Mouse (Mus musculus) testis, adult 2 months (tissue): ENCODE data around the gene Cfap43. TPM values are rescaled to one million over a fixed set of nuclear protein-coding genes. Genes with fewer than 3 reads are reported as not detected.

Experiments used
- H3K27ac ChIP-seq: fragments of 200-500 bp; 2 replicates; pipeline ENCODE4 v1.5.1; 2012; ENCODE audit warnings: low read depth, low read length; ENCODE audit not compliant: control insufficient read depth, insufficient read depth
- H3K27me3 ChIP-seq: fragments of 200-500 bp; 2 replicates; pipeline ENCODE4 v1.6.1; 2012; ENCODE audit warnings: mild to moderate bottlenecking, low read length, moderate library complexity; ENCODE audit not compliant: control insufficient read depth, insufficient read depth
- H3K36me3 ChIP-seq: fragments of 200-500 bp; 2 replicates; pipeline ENCODE4 v1.6.1; 2012; ENCODE audit warnings: mild to moderate bottlenecking, low read length; ENCODE audit not compliant: control insufficient read depth, insufficient read depth
- H3K4me1 ChIP-seq: fragments of 200-500 bp; 2 replicates; pipeline ENCODE4 v1.6.1; 2012; ENCODE audit warnings: low read length; ENCODE audit not compliant: control insufficient read depth, insufficient read depth
- H3K4me3 ChIP-seq: fragments of 200-500 bp; 2 replicates; pipeline ENCODE4 v1.5.1; 2012; ENCODE audit warnings: low read depth, mild to moderate bottlenecking, low read length, moderate library complexity, mixed read lengths; ENCODE audit not compliant: control insufficient read depth
- CTCF ChIP-seq: fragments of 200-500 bp; IDR thresholded peaks from 2 replicates; pipeline ENCODE4 v1.5.1; 2012; ENCODE audit warnings: low read depth, mild to moderate bottlenecking, inconsistent platforms, low read length, moderate library complexity; ENCODE audit not compliant: control insufficient read depth, insufficient read depth, insufficient replicate concordance
- POLR2A ChIP-seq: fragments of 200-500 bp; IDR thresholded peaks from 2 replicates; pipeline ENCODE4 v1.6.1; 2012; ENCODE audit warnings: low read depth, mild to moderate bottlenecking, inconsistent platforms, low read length, moderate library complexity; ENCODE audit not compliant: control insufficient read depth
- polyA plus RNA-seq: library from polyadenylated mRNA; depleted of rRNA; stranded (reverse); fragments of >200 nt; gene quantifications from 2 replicates; pipeline ENCODE4 v1.2.3, GENCODE M21; 2012

Gene Cfap43
- polyA plus RNA-seq, 1 experiment = 95.2 TPM

- TF ChIP-seq CTCF = no peak
- TF ChIP-seq POLR2A = no peak
- H3K36me3 ChIP-seq = peaks cover 1% of the 10 kb centered on the region
- no peak overlapping the region for H3K4me3 ChIP-seq
- H3K4me1 ChIP-seq = no peaks in the 10 kb centered on the region
- H3K27ac ChIP-seq = no peak overlapping the region
- H3K27me3 ChIP-seq = no peaks in the 10 kb centered on the region
Observed at GRCm38 (mm10) chr19:47870102-47870666, 48.9 kb downstream of the Cfap43 start.

DNA sequence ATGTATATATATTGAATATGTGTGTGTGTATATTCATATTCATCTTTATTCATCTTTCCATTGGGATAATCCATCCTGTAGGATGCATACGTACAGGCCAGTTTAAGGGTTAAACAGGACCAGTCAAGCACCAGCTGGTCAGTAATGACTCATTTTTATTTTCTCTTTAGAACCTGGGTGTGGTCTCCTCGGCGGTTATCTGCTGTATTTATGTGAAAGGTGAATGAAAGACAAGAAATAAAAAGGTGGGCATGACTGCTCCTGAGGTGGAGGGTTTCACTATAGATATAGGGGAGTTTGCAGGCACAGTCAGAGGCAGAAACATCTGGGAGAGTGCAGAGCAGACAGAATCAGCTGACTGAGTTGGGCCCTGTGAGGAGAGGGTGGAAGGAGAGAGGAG, 49.6 kb downstream of the Cfap43 start:
- Histone ChIP-seq H3K36me3 (peaks cover 1% of the 10 kb centered on the region), H3K27me3 (no peaks in the 10 kb centered on the region), H3K4me1 (no peaks in the 10 kb centered on the region), H3K4me3 (no peak overlapping the region), H3K27ac (no peak overlapping the region)
- TF ChIP-seq POLR2A = no peak
- TF ChIP-seq CTCF = no peak

- Histone ChIP-seq H3K27me3 (no peaks in the 10 kb centered on the region), H3K4me3 (no peak overlapping the region), H3K27ac (no peak overlapping the region), H3K36me3 (peaks cover 1% of the 10 kb centered on the region), H3K4me1 (no peaks in the 10 kb centered on the region)
- no peak for TF ChIP-seq POLR2A
- no peak for TF ChIP-seq CTCF
Observed at GRCm38 (mm10) chr19:47868951-47869350, 50.1 kb downstream of the Cfap43 start.

- H3K4me1 ChIP-seq = no peaks in the 10 kb centered on the region
- no peak overlapping the region for H3K27ac ChIP-seq
- peaks cover under 1% of the 10 kb centered on the region for H3K36me3 ChIP-seq
- TF ChIP-seq CTCF (no peak), POLR2A (no peak)
- no peaks in the 10 kb centered on the region for H3K27me3 ChIP-seq
- no peak overlapping the region for H3K4me3 ChIP-seq
Observed at GRCm38 (mm10) chr19:47867628-47868175, 51.4 kb downstream of the Cfap43 start.

- Histone ChIP-seq H3K27me3 (no peaks in the 10 kb centered on the region), H3K36me3 (no peaks in the 10 kb centered on the region; the same call in 1 of the 2 replicates), H3K4me3 (peak within 1 kb of the TSS; percentile 96), H3K4me1 (no peaks in the 10 kb centered on the region), H3K27ac (peak within 1 kb of the TSS; percentile 97)
- no peak for TF ChIP-seq CTCF
- peak; percentile 74 for TF ChIP-seq POLR2A
Observed at GRCm38 (mm10) chr19:47865353-47865947, 53.6 kb downstream of the Cfap43 start, which contains the start of gene Gsto2. Gene Gsto2, plus strand, starts transcription at chr19:47865534.

DNA sequence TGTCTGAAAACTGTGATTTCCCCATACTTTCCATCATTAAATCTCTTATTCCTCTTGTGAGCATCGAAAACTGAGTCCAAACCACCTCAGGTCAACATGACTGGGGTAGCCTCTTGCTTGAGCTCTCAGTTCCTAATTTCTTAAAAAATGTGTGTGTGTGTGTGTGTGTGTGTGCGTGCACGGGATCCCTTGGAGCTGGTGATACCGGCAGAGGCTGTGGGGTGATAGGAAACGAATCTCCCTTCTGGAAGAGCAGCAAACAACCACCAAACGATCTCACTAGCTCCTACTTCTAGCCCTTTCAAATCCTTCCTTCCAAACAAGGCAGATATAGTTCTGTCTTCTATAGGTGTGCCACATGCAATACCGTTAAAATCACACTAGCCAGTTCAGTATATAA, 54.4 kb downstream of the Cfap43 start:
- Histone ChIP-seq H3K4me3 (peak overlapping the region; percentile 72), H3K27me3 (no peaks in the 10 kb centered on the region), H3K4me1 (no peaks in the 10 kb centered on the region), H3K36me3 (no peaks in the 10 kb centered on the region; the same call in 1 of the 2 replicates), H3K27ac (no peak overlapping the region)
- no peak for TF ChIP-seq CTCF
- TF ChIP-seq POLR2A = no peak

- H3K4me3 ChIP-seq = peak overlapping the region; percentile 72
- no peak overlapping the region for H3K27ac ChIP-seq
- no peak for TF ChIP-seq POLR2A
- TF ChIP-seq CTCF = no peak
- H3K36me3 ChIP-seq = no peaks in the 10 kb centered on the region; the same call in 1 of the 2 replicates
- H3K27me3 ChIP-seq = no peaks in the 10 kb centered on the region
- no peaks in the 10 kb centered on the region for H3K4me1 ChIP-seq
Observed at GRCm38 (mm10) chr19:47864051-47864450, 55.0 kb downstream of the Cfap43 start.
